Mouse (Mus musculus) CH12.LX (cell line): ENCODE measurements around the gene Gucy2e.

Experiments
- CHD1 ChIP-seq: IDR thresholded peaks from 2 replicates; pipeline ENCODE4 v1.6.1; 2012; ENCODE audit warnings: low read depth, low read length, improper control_type of control experiment, inconsistent platforms
- CTCF ChIP-seq, 2 experiments: IDR thresholded peaks in 1 of 2; conservative IDR thresholded peaks in 1 of 2; 2 replicates each; pipeline ENCODE4 v1.5.1; 2011 to 2012; ENCODE audit warnings: low read depth in 2 of 2, low read length in 2 of 2, improper control_type of control experiment in 1 of 2, inconsistent platforms in 1 of 2, mild to moderate bottlenecking in 1 of 2, moderate library complexity in 1 of 2
- EP300 ChIP-seq: IDR thresholded peaks from 2 replicates; pipeline ENCODE4 v1.6.1; 2011; ENCODE audit warnings: low read length, improper control_type of control experiment
- MXI1 ChIP-seq: IDR thresholded peaks from 2 replicates; pipeline ENCODE4 v1.6.1; 2011; ENCODE audit warnings: mild to moderate bottlenecking, low read depth, low read length, improper control_type of control experiment
- NRF1 ChIP-seq: IDR thresholded peaks from 2 replicates; pipeline ENCODE4 v1.6.1; 2014; ENCODE audit warnings: low read depth, mild to moderate bottlenecking, inconsistent platforms, low read length, improper control_type of control experiment, moderate library complexity
- POLR2A ChIP-seq: IDR thresholded peaks from 2 replicates; pipeline ENCODE4 v1.6.1; 2011; ENCODE audit warnings: low read depth, mild to moderate bottlenecking, improper control_type of control experiment, low read length
- POLR2AphosphoS2 ChIP-seq: IDR thresholded peaks from 2 replicates; pipeline ENCODE4 v1.6.1; 2011; ENCODE audit warnings: low read depth, low read length, improper control_type of control experiment
- RCOR1 ChIP-seq: conservative IDR thresholded peaks from 2 replicates; pipeline ENCODE4 v1.6.1; 2012; ENCODE audit warnings: low read depth, mild to moderate bottlenecking, inconsistent platforms, low read length, improper control_type of control experiment
- TBP ChIP-seq: conservative IDR thresholded peaks from 2 replicates; pipeline ENCODE4 v1.6.1; 2011; ENCODE audit warnings: low read depth, low read length, improper control_type of control experiment
- ZC3H11A ChIP-seq: IDR thresholded peaks from 2 replicates; pipeline ENCODE4 v1.6.1; 2012; ENCODE audit warnings: low read depth, mild to moderate bottlenecking, inconsistent platforms, low read length, improper control_type of control experiment

DNA sequence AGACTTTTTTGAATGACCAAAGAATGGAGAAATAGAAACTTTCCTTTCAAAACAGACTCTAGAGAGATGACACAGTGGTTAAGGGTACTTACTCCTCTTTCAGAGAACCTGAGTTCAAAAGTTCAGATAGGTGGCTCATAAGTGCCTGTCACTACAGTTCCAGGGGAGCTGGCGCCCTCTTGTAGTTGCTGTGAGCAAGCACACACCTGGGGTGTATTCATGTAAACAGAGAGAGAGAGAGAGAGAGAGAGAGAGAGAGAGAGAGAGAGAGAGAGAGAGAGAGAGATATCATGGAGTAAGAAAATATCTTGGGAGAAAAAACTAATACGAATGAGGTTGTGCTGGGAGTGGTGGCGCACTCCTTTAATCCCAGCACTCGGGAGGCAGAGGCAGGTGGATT lies 56.7 kb downstream of the Gucy2e start:
- no peak for TF ChIP-seq POLR2A
- no peak for TF ChIP-seq POLR2AphosphoS2
- TF ChIP-seq CTCF (conservative IDR thresholded peaks at IDR 0.05 in 1 of 2, IDR thresholded peaks at IDR 0.05 in 1 of 2; ENCODE audit: low read depth in 2 of 2, low read length in 2 of 2): peak in 1 of 2 experiments; percentile 60; a peak in 2 of 4 replicates
- no peak for TF ChIP-seq ZC3H11A
- no peak for TF ChIP-seq MXI1
- TF ChIP-seq EP300: no peak
- TF ChIP-seq CHD1: no peak
- TF ChIP-seq RCOR1: no peak
- no peak for TF ChIP-seq NRF1
- no peak for TF ChIP-seq TBP
